Mouse (Mus musculus) urinary bladder, postnatal 10 days (tissue): ENCODE results near the gene Cog5.

Experiments used
- DNase-seq: peaks from one replicate; pipeline ENCODE4 v3.0.0; 2022; ENCODE audit warnings: low spot score

Gene Cog5

GRCm38 (mm10) chr12:31709665-31710064 lies 55.0 kb downstream of the Cog5 start:
- DNase-seq, result no peak

- no peak for DNase-seq
These were observed 57.6 kb downstream of the Cog5 start for GRCm38 (mm10) chr12:31712233-31712632.

GRCm38 (mm10) chr12:31712727-31713126 lies 58.1 kb downstream of the Cog5 start:
- DNase-seq, result no peak

GRCm38 (mm10) chr12:31713600-31713999 lies 58.9 kb downstream of the Cog5 start, which contains the start of gene Gpr22:
Gene Gpr22 (minus strand): TSS chr12:31713947.
- no peak for DNase-seq

GRCm38 (mm10) chr12:31714070-31714469 lies 59.4 kb downstream of the Cog5 start:
- DNase-seq, result no peak

GRCm38 (mm10) chr12:31719586-31720275 lies 65.1 kb downstream of the Cog5 start:
- no peak for DNase-seq

- no peak for DNase-seq
These were observed 69.9 kb downstream of the Cog5 start for GRCm38 (mm10) chr12:31724576-31724975.

- no peak for DNase-seq
These were observed 71.0 kb downstream of the Cog5 start for GRCm38 (mm10) chr12:31725511-31726275.

GRCm38 (mm10) chr12:31726707-31727106 lies 72.0 kb downstream of the Cog5 start:
- no peak for DNase-seq

- DNase-seq, result no peak
These were observed 75.5 kb downstream of the Cog5 start for GRCm38 (mm10) chr12:31730126-31730525.

GRCm38 (mm10) chr12:31734616-31735015 lies 79.9 kb downstream of the Cog5 start:
- DNase-seq, result no peak

GRCm38 (mm10) chr12:31747301-31747700 lies 92.6 kb downstream of the Cog5 start:
- no peak for DNase-seq

- DNase-seq, result no peak
These were observed 95.2 kb downstream of the Cog5 start for GRCm38 (mm10) chr12:31749846-31750245.

- DNase-seq, result no peak
These were observed 99.8 kb downstream of the Cog5 start for GRCm38 (mm10) chr12:31754465-31754864.

GRCm38 (mm10) chr12:31755885-31756755 lies 101.5 kb downstream of the Cog5 start:
- DNase-seq, result no peak

GRCm38 (mm10) chr12:31773612-31774011 lies 118.9 kb downstream of the Cog5 start:
- DNase-seq, result no peak

- no peak for DNase-seq
These were observed 129.6 kb downstream of the Cog5 start for GRCm38 (mm10) chr12:31784291-31784690.

- no peak for DNase-seq
These were observed 133.9 kb downstream of the Cog5 start for GRCm38 (mm10) chr12:31788530-31788929.

- DNase-seq, result no peak
These were observed 151.9 kb downstream of the Cog5 start for GRCm38 (mm10) chr12:31806410-31807154.

GRCm38 (mm10) chr12:31818051-31818461 lies 163.4 kb downstream of the Cog5 start:
- DNase-seq, result no peak

- no peak for DNase-seq
These were observed 164.4 kb downstream of the Cog5 start for GRCm38 (mm10) chr12:31819096-31819495.

GRCm38 (mm10) chr12:31819520-31819919 lies 164.9 kb downstream of the Cog5 start:
- DNase-seq, result no peak
